ENCODE assay signal across 24 mouse cellular contexts in genomic region chr17:86791925-86792324, GRCm38 (mm10).
"Had no signal": no experiment of that assay in that cellular context is flagged by ENCODE, and none has a peak within 500 bp of the region (broad histone marks: within the 10 kb centered on the region; RNA-seq: fewer than 3 reads in every experiment).

No protein-coding gene starts in this region.

- H3K4me3 ChIP-seq: embryonic facial prominence, embryonic 10.5 days; embryonic facial prominence, embryonic 12.5 days; embryonic facial prominence, embryonic 13.5 days; embryonic facial prominence, embryonic 15.5 days; erythroblast, embryonic 14.5 days; forebrain, embryonic 10.5 days; forebrain, embryonic 12.5 days; forebrain, embryonic 13.5 days; forebrain, embryonic 15.5 days; heart, embryonic 10.5 days had no signal

- H3K4me1 ChIP-seq: embryonic facial prominence, embryonic 12.5 days had no signal

- DNase-seq: cerebellum, adult 2 months; cerebellum, adult 8-10 months; cerebellum, adult 9-10 months; cerebellum, adult 9-11 months; cerebellum, postnatal 10 days; cerebellum, postnatal 14 days; cerebellum, postnatal 25 days; cerebellum, postnatal 36 days; embryo, embryonic 11 days; forebrain, postnatal 0 days; gastrocnemius, postnatal 10 days; gastrocnemius, postnatal 25 days; gastrocnemius, postnatal 36 days; heart, adult 18-20 months had no signal

- H3K27me3 ChIP-seq: embryonic facial prominence, embryonic 12.5 days; embryonic facial prominence, embryonic 13.5 days; embryonic facial prominence, embryonic 15.5 days; forebrain, embryonic 12.5 days; forebrain, embryonic 13.5 days; forebrain, embryonic 15.5 days had no signal

- H3K36me3 ChIP-seq: embryonic facial prominence, embryonic 10.5 days; embryonic facial prominence, embryonic 12.5 days; embryonic facial prominence, embryonic 13.5 days; embryonic facial prominence, embryonic 15.5 days; forebrain, embryonic 10.5 days; forebrain, embryonic 12.5 days; forebrain, embryonic 15.5 days; heart, embryonic 10.5 days had no signal

- H3K27ac ChIP-seq: embryonic facial prominence, embryonic 10.5 days; embryonic facial prominence, embryonic 12.5 days; embryonic facial prominence, embryonic 13.5 days; embryonic facial prominence, embryonic 15.5 days; forebrain, embryonic 10.5 days; forebrain, embryonic 12.5 days; forebrain, embryonic 13.5 days; forebrain, embryonic 15.5 days; heart, embryonic 10.5 days had no signal

- H3K9ac ChIP-seq: embryonic facial prominence, embryonic 12.5 days; embryonic facial prominence, embryonic 13.5 days; embryonic facial prominence, embryonic 15.5 days; forebrain, embryonic 12.5 days; forebrain, embryonic 13.5 days; forebrain, embryonic 15.5 days; forebrain, postnatal 0 days had no signal
